Mouse (Mus musculus) naive thymus-derived CD4-positive, alpha-beta T cell, adult 5 months (primary cell): ENCODE measurements around the gene Syncrip. TPM values are rescaled to one million over a fixed set of nuclear protein-coding genes. Genes with fewer than 3 reads are reported as not detected.

Source experiments
- polyA plus RNA-seq: library from polyadenylated mRNA; unstranded; fragments of 100-300 nt; shearing (Covaris generic); gene quantifications from one replicate; pipeline ENCODE4 v1.2.1, GENCODE M21; 2017

Syncrip gene
- polyA plus RNA-seq, result 116 TPM

DNA sequence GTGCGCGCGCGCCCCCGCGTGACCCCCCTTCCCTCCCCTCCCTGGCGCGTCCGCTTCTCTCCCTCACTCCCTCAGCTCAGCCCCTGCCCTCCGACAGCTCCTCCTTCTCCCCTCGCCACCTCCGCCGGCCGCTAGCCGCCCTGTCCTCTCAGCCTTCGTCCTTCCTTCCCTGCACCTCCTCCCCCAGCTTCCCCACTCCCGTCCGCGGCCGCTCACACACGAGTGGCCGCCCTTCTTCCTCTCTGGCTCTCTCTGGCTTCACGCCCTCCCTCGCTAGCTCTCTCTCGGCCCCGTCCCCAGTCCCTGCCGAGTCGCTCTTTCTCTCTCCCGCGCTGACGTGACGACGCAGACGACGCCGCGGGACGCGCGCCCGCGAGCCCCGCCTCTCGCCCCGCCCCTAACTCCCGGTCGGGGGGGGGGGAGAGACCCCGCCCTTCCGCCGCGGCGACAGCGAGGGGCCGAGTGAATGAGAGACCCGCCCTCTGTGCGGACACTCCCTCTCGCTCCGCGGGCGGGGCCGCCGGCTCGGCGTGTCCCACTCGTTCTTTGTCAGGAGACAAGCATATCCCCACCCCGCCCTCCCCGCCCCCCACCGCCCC is at the start of gene Syncrip:
Gene Syncrip (minus strand): TSS at position 345 of the 599 bp plus-strand sequence.

DNA sequence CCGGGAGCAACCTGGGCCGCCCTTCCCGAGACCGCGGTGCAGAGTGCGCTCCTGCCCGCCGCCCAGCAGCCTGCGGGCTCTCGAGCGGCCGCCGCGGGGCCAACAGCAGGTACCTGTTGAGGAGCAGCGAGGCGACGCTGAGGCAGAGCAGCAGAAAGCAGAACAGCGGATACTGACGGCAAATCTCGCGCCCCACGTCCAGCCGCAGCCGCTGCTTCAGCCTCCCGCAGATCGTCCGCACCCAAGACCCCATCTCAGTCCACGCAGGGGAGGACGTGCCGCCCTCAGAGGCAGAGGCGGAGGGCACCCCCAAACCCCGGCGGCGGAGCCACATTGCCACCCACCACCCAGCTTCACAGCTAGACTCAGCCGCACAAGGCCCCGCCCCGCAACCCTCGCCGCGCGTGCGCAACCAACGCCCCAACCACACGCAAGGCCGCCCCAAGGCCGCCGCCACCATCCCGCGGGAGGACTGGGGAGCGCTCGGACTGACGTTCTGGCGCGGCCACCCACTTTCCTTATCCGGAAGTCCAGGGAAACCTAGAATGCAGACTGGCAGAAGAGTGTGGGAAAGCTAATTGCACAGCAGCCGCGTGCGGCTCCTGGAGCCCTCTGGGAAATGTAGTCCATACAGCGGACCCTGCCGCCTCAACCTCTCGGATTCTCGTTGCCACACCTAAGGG is 43.7 kb downstream of the Syncrip start, which contains the start of gene Snx14:
Gene Snx14 (minus strand): TSS at position 404 of the 683 bp plus-strand sequence.

Other genes starting within 250 kb of the Syncrip start
- 26.8 TPM for gene Nt5e, start 155.4 kb downstream of the Syncrip start, polyA plus RNA-seq
- gene Snx14, start 43.6 kb downstream of the Syncrip start, polyA plus RNA-seq, result 30.7 TPM
- 2.2 TPM for gene Gm20537, start 26.0 kb downstream of the Syncrip start, polyA plus RNA-seq
- 25.9 TPM for gene Zfp949, start 65.4 kb upstream of the Syncrip start, polyA plus RNA-seq
- gene Trim43a, start 98.3 kb upstream of the Syncrip start, polyA plus RNA-seq, result not detected
- gene Mthfsl, start 237.7 kb upstream of the Syncrip start, polyA plus RNA-seq, result 42.9 TPM
- 11.2 TPM for gene Bcl2a1d, start 249.3 kb upstream of the Syncrip start, polyA plus RNA-seq